Mouse (Mus musculus): ENCODE results near the gene Ripor2. TPM values are rescaled to one million over a fixed set of nuclear protein-coding genes. Genes with fewer than 3 reads are reported as not detected.

Ripor2 gene
- polyA plus RNA-seq, 1 experiment, result 46.4 TPM

DNA sequence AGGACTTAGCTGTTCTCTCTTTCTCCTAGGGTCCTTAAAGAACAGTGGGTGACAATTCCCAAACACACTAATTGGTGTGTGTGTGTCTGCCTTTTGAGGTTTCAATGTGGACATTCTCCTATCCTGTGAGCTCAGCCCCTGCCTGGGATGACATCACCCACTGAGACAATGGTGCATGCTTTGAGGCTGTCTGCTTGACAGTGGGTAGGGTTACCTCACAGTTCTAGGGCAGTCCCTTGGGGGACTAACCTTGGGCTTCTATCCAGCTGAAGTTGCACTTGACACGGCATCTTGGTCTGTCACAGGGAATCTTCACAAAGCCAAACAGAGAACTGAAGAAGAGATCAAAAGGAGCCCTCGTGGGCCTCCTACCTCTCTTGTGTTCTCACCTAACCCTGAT, 86.6 kb downstream of the Ripor2 start:
- H3K27me3 ChIP-seq (ENCODE audit: control insufficient read depth, insufficient read depth, low read length), result no peaks in the 10 kb centered on the region
- H3K4me3 ChIP-seq (ENCODE audit: extremely low read depth, insufficient read depth, insufficient read length), result no peak overlapping the region
- H3K27ac ChIP-seq (ENCODE audit: insufficient read depth, low read length), result no peak overlapping the region
- TF ChIP-seq CTCF (IDR thresholded peaks at IDR 0.05; ENCODE audit: extremely low read depth, insufficient read depth, insufficient read length, insufficient replicate concordance), result no peak
- TF ChIP-seq POLR2A (IDR thresholded peaks at IDR 0.05; ENCODE audit: low read depth, low read length), result no peak
- DNase-seq (ENCODE audit: low read depth in 1 of 2, low spot score in 2 of 2), result no peak
- no peaks in the 10 kb centered on the region for H3K4me1 ChIP-seq (ENCODE audit: control insufficient read depth, insufficient read depth, insufficient read length)
- H3K36me3 ChIP-seq (ENCODE audit: control insufficient read depth, insufficient read depth, low read length), result peaks cover 45% of the 10 kb centered on the region
- 65% methylated on average over 2 of the region's 2 CpGs for WGBS

DNA sequence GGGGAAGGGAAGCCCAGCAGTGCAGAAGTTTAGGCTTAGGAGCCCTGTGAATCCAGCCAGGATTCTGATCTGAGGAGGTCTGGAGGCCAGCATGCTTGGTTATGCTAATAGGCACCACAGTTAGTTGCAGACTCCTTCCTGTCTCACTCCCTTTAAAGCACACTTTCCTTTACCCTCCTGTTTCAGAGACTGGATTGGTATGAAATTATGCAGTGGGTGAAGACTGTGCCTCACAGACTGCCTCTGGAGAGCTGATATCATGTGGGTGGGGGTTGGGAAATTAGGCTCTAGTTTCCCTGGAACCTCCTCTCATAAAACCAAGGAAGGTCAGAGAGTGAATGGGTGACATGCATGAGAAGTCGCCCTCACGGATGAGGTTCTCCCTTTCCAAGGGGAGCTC, 88.7 kb downstream of the Ripor2 start:
- Histone ChIP-seq H3K27ac (ENCODE audit: insufficient read depth, low read length) (no peak overlapping the region), H3K27me3 (ENCODE audit: control insufficient read depth, insufficient read depth, low read length) (no peaks in the 10 kb centered on the region), H3K4me3 (ENCODE audit: extremely low read depth, insufficient read depth, insufficient read length) (no peak overlapping the region), H3K36me3 (ENCODE audit: control insufficient read depth, insufficient read depth, low read length) (peaks cover 55% of the 10 kb centered on the region), H3K4me1 (ENCODE audit: control insufficient read depth, insufficient read depth, insufficient read length) (no peaks in the 10 kb centered on the region)
- TF ChIP-seq POLR2A (IDR thresholded peaks at IDR 0.05; ENCODE audit: low read depth, low read length), result no peak
- TF ChIP-seq CTCF (IDR thresholded peaks at IDR 0.05; ENCODE audit: extremely low read depth, insufficient read depth, insufficient read length, insufficient replicate concordance), result no peak
- 97% methylated on average over 2 of the region's 2 CpGs for WGBS
- DNase-seq (ENCODE audit: low read depth in 1 of 2, low spot score in 2 of 2), result no peak

DNA sequence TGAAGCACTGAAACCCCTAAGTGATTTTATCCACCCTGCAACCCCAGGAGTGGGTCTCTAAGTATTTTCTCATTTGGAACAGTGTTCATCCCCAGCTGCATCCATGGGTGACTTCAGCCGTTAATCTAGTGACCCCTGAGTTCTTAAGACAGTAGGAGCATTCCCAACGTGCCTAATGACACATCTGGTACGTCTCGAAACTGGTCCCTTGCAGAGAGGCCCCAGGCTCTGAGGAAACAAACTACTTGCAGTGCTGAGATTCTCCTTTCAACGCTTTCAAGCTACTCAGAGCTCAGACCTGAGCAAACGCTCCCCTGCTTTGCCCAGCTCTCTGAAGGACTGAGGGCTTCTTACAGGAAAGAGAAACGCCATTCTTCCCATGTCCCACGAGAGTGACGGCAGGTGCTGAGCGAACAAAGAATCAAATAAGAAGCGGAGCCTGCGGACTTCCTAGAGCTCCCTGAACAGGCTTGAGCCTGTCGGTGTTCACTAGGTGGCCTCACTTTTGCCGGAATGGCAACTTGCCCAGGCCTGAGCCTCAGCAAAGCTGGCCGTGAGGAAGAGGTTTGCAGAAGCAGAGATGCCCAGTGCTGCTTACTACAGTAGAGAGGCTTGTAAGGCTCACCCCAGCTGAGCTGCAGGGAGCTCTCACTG, 97.2 kb downstream of the Ripor2 start:
- H3K27ac ChIP-seq (ENCODE audit: insufficient read depth, low read length), result no peak overlapping the region
- H3K4me3 ChIP-seq (ENCODE audit: extremely low read depth, insufficient read depth, insufficient read length), result no peak overlapping the region
- H3K36me3 ChIP-seq (ENCODE audit: control insufficient read depth, insufficient read depth, low read length), result peaks cover 63% of the 10 kb centered on the region
- 91% methylated on average over 15 of the region's 15 CpGs for WGBS
- TF ChIP-seq POLR2A (IDR thresholded peaks at IDR 0.05; ENCODE audit: low read depth, low read length) (no peak), CTCF (IDR thresholded peaks at IDR 0.05; ENCODE audit: extremely low read depth, insufficient read depth, insufficient read length, insufficient replicate concordance) (no peak)
- H3K4me1 ChIP-seq (ENCODE audit: control insufficient read depth, insufficient read depth, insufficient read length), result peaks cover 4% of the 10 kb centered on the region; the same call in 1 of the 2 replicates
- no peak for DNase-seq (ENCODE audit: low read depth in 1 of 2, low spot score in 2 of 2)
- H3K27me3 ChIP-seq (ENCODE audit: control insufficient read depth, insufficient read depth, low read length), result no peaks in the 10 kb centered on the region

DNA sequence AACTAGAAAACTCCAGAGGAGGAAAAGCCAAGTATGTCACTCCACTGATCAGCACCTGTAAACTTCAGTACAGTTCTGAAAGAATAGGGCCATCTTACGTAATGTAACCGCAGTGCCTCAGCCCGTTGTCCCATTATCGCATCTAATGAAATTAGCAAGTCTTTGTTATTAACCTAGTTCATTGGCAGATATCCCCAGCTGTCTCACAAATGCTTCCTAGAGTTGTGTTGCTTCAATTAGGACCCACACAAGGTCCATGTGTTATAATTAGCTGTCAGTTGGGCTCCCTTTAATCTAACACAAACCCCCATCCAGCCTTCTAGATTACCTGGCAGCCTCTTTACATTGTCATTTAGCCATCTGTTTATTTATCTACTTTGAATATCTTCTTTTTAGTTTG, 99.0 kb downstream of the Ripor2 start:
- H3K4me3 ChIP-seq (ENCODE audit: extremely low read depth, insufficient read depth, insufficient read length), result no peak overlapping the region
- peaks cover 57% of the 10 kb centered on the region for H3K36me3 ChIP-seq (ENCODE audit: control insufficient read depth, insufficient read depth, low read length)
- 93% methylated on average over 4 of the region's 4 CpGs for WGBS
- peaks cover 5% of the 10 kb centered on the region; the same call in 1 of the 2 replicates for H3K4me1 ChIP-seq (ENCODE audit: control insufficient read depth, insufficient read depth, insufficient read length)
- H3K27ac ChIP-seq (ENCODE audit: insufficient read depth, low read length), result no peak overlapping the region
- H3K27me3 ChIP-seq (ENCODE audit: control insufficient read depth, insufficient read depth, low read length), result no peaks in the 10 kb centered on the region
- no peak for DNase-seq (ENCODE audit: low read depth in 1 of 2, low spot score in 2 of 2)
- TF ChIP-seq POLR2A (IDR thresholded peaks at IDR 0.05; ENCODE audit: low read depth, low read length) (no peak), CTCF (IDR thresholded peaks at IDR 0.05; ENCODE audit: extremely low read depth, insufficient read depth, insufficient read length, insufficient replicate concordance) (no peak)

DNA sequence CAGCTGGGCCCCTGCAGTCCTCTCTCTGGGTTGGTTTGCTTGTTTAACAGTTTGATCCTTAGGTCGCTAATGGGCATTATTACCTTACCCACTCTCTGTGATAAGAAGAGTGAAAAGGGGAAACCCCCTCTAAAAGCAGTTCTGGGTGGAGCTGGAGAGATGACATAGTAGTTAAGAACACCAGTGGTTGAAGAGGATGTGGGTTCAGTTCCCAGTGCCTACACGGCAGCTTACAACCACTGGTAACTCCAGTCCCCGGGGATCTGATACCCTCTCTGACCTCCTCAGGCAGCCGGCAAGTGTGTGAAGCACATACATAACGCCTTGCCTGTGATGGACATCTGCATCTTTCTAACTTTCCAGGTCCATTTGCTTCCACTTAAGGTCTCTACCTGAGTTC, 100.4 kb downstream of the Ripor2 start:
- Histone ChIP-seq H3K27ac (ENCODE audit: insufficient read depth, low read length) (no peak overlapping the region), H3K4me3 (ENCODE audit: extremely low read depth, insufficient read depth, insufficient read length) (no peak overlapping the region), H3K4me1 (ENCODE audit: control insufficient read depth, insufficient read depth, insufficient read length) (peaks cover 5% of the 10 kb centered on the region; the same call in 1 of the 2 replicates), H3K27me3 (ENCODE audit: control insufficient read depth, insufficient read depth, low read length) (no peaks in the 10 kb centered on the region), H3K36me3 (ENCODE audit: control insufficient read depth, insufficient read depth, low read length) (peaks cover 58% of the 10 kb centered on the region)
- 36% methylated on average over 5 of the region's 5 CpGs for WGBS
- peak in 1 of 2 experiments; percentile 17 for DNase-seq (ENCODE audit: low read depth in 1 of 2, low spot score in 2 of 2)
- TF ChIP-seq CTCF (IDR thresholded peaks at IDR 0.05; ENCODE audit: extremely low read depth, insufficient read depth, insufficient read length, insufficient replicate concordance) (no peak), POLR2A (IDR thresholded peaks at IDR 0.05; ENCODE audit: low read depth, low read length) (no peak)

DNA sequence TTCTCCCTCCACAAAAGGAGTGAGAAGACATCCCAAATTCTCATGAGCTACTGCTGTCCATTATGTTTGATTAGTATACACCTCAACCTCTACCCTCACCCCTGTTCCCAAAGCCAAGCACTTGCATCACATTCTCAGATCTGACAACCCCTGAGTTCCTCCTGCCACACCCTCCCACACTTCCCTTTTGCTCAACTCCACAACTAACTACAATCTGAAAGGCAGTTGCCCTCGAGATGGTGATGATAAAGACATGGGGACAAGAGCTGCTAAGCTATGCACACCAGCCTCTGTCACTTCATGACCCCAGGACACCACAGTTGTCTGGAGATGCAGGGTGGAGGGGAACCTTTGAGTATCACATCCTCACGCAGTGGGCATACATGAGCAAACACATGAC, 102.5 kb downstream of the Ripor2 start:
- peaks cover 5% of the 10 kb centered on the region; the same call in 1 of the 2 replicates for H3K4me1 ChIP-seq (ENCODE audit: control insufficient read depth, insufficient read depth, insufficient read length)
- 30% methylated on average over 2 of the region's 2 CpGs for WGBS
- H3K36me3 ChIP-seq (ENCODE audit: control insufficient read depth, insufficient read depth, low read length), result peaks cover 44% of the 10 kb centered on the region
- DNase-seq (ENCODE audit: low read depth in 1 of 2, low spot score in 2 of 2), result no peak
- TF ChIP-seq POLR2A (IDR thresholded peaks at IDR 0.05; ENCODE audit: low read depth, low read length) (no peak), CTCF (IDR thresholded peaks at IDR 0.05; ENCODE audit: extremely low read depth, insufficient read depth, insufficient read length, insufficient replicate concordance) (no peak)
- no peak overlapping the region for H3K27ac ChIP-seq (ENCODE audit: insufficient read depth, low read length)
- no peak overlapping the region for H3K4me3 ChIP-seq (ENCODE audit: extremely low read depth, insufficient read depth, insufficient read length)
- no peaks in the 10 kb centered on the region for H3K27me3 ChIP-seq (ENCODE audit: control insufficient read depth, insufficient read depth, low read length)

DNA sequence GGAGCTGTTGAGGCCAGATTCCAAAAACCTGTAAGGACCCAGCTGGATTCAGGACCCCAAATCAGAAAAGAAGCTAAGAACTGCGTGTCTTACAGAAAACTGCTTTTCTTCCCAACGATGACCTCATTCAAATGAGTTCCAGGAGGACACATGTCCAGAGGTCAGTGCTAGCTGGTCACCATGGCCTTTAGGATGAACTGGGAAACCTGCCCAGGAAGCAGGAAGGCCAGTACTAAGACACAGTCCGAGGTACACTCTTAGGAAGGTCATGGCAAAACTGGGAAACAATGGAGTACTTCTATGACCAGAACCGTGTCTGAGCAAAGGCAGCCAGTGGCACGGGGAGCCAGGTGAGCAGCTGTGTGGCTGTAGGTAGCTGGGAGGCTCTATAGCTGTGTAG, 103.9 kb downstream of the Ripor2 start:
- Histone ChIP-seq H3K27ac (ENCODE audit: insufficient read depth, low read length) (no peak overlapping the region), H3K4me3 (ENCODE audit: extremely low read depth, insufficient read depth, insufficient read length) (no peak overlapping the region), H3K4me1 (ENCODE audit: control insufficient read depth, insufficient read depth, insufficient read length) (peaks cover 5% of the 10 kb centered on the region; the same call in 1 of the 2 replicates), H3K27me3 (ENCODE audit: control insufficient read depth, insufficient read depth, low read length) (no peaks in the 10 kb centered on the region), H3K36me3 (ENCODE audit: control insufficient read depth, insufficient read depth, low read length) (peaks cover 32% of the 10 kb centered on the region)
- no peak for TF ChIP-seq POLR2A (IDR thresholded peaks at IDR 0.05; ENCODE audit: low read depth, low read length)
- TF ChIP-seq CTCF (IDR thresholded peaks at IDR 0.05; ENCODE audit: extremely low read depth, insufficient read depth, insufficient read length, insufficient replicate concordance), result no peak
- DNase-seq (ENCODE audit: low read depth in 1 of 2, low spot score in 2 of 2), result no peak
- WGBS, result 83% methylated on average over 5 of the region's 5 CpGs

Data from spleen, adult 2 months (tissue).